Mouse (Mus musculus): ENCODE measurements around the gene Ifitm3.

GRCm38 (mm10) chr7:141051060-141051685 is 40.6 kb upstream of the Ifitm3 start:
- TF ChIP-seq GATA1 (IDR thresholded peaks at IDR 0.05; ENCODE audit: borderline replicate concordance, low read length) = no peak
- no peak for TF ChIP-seq CTCF (IDR thresholded peaks at IDR 0.05; ENCODE audit: low read depth, low read length)

All from G1E (cell line).